Mouse (Mus musculus) small intestine, adult 2 months (tissue): Measurements from ENCODE around the gene Otud5.

ENCODE experiments used
- CTCF ChIP-seq: fragments of 200-500 bp; IDR thresholded peaks from 2 replicates; pipeline ENCODE4 v1.5.1; 2012; ENCODE audit warnings: low read depth, mild to moderate bottlenecking, control low read depth, inconsistent platforms, low read length, moderate library complexity, mixed read lengths; ENCODE audit not compliant: insufficient replicate concordance, insufficient read length; ENCODE audit errors: extremely low read depth
- POLR2A ChIP-seq: fragments of 200-500 bp; IDR thresholded peaks from 2 replicates; pipeline ENCODE4 v1.6.1; 2012; ENCODE audit warnings: low read depth, mild to moderate bottlenecking, control low read depth, inconsistent platforms, low read length, moderate library complexity

GRCm38 (mm10) chrX:7868506-7868905 is 27.3 kb downstream of the Otud5 start:
- TF ChIP-seq CTCF (no peak), POLR2A (no peak)
